Mouse (Mus musculus) gastrocnemius, postnatal 36 days (tissue): ENCODE measurements at regions not wholly inside any gene's neighbourhood (a gene's known extent, or its start where the extent isn't known, plus 50 kb on each side); places are given as distances from the start of the nearest gene placed in this dataset.

Experiments
- DNase-seq, 2 experiments: peaks; one replicate each; pipeline ENCODE4 v3.0.0; 2022
- intact Hi-C: fragments of 180-260 bp; cut with DNase I; formaldehyde crosslinking; loops from one replicate; pipeline ENCODE4 v1.15.1; 2025

- no peak for DNase-seq
- intact Hi-C loops, result no loop called here
These were observed 403.1 kb upstream of the Nr2f2 start for GRCm38 (mm10) chr7:70769655-70770054.

GRCm38 (mm10) chr7:70767697-70768096, 401.2 kb upstream of the Nr2f2 start:
- DNase-seq, result no peak
- intact Hi-C loops, result no loop called here

GRCm38 (mm10) chr7:70756676-70757075, 390.1 kb upstream of the Nr2f2 start:
- DNase-seq, result no peak
- intact Hi-C loops, result no loop called here

- intact Hi-C loops, result no loop called here
- DNase-seq, result no peak
These were observed 388.3 kb upstream of the Nr2f2 start for GRCm38 (mm10) chr7:70754826-70755225.

- no peak for DNase-seq
- intact Hi-C loops, result no loop called here
These were observed 386.3 kb upstream of the Nr2f2 start for GRCm38 (mm10) chr7:70752802-70753218.

- DNase-seq, result no peak
- intact Hi-C loops, result no loop called here
These were observed 382.3 kb upstream of the Nr2f2 start for GRCm38 (mm10) chr7:70748884-70749283.

GRCm38 (mm10) chr7:70748345-70748744, 381.8 kb upstream of the Nr2f2 start:
- intact Hi-C loops, result no loop called here
- no peak for DNase-seq

GRCm38 (mm10) chr7:70744296-70744695, 377.8 kb upstream of the Nr2f2 start:
- DNase-seq, result no peak
- intact Hi-C loops, result no loop called here

GRCm38 (mm10) chr7:70735591-70735990, 369.1 kb upstream of the Nr2f2 start:
- intact Hi-C loops, result no loop called here
- DNase-seq, result no peak

- intact Hi-C loops, result no loop called here
- no peak for DNase-seq
These were observed 367.0 kb upstream of the Nr2f2 start for GRCm38 (mm10) chr7:70733501-70733900.

GRCm38 (mm10) chr7:70729896-70730295, 363.4 kb upstream of the Nr2f2 start:
- DNase-seq, result no peak
- intact Hi-C loops, result no loop called here

- DNase-seq, result no peak
- intact Hi-C loops, result no loop called here
These were observed 351.7 kb upstream of the Nr2f2 start for GRCm38 (mm10) chr7:70718149-70718765.

GRCm38 (mm10) chr7:70717608-70718007, 351.1 kb upstream of the Nr2f2 start:
- intact Hi-C loops, result no loop called here
- no peak for DNase-seq

- intact Hi-C loops, result no loop called here
- no peak for DNase-seq
These were observed 350.4 kb upstream of the Nr2f2 start for GRCm38 (mm10) chr7:70716811-70717458.

GRCm38 (mm10) chr7:70712141-70712540, 345.6 kb upstream of the Nr2f2 start:
- intact Hi-C loops, result no loop called here

GRCm38 (mm10) chr7:70706281-70706680, 339.7 kb upstream of the Nr2f2 start:
- intact Hi-C loops, result no loop called here
- no peak for DNase-seq

More at GRCm38 (mm10) chr7:70712141-70712540, 345.6 kb upstream of the Nr2f2 start:
- no peak for DNase-seq

GRCm38 (mm10) chr7:70703784-70704183, 337.2 kb upstream of the Nr2f2 start:
- no peak for DNase-seq
- intact Hi-C loops, result no loop called here

GRCm38 (mm10) chr7:70700461-70700860, 333.9 kb upstream of the Nr2f2 start:
- intact Hi-C loops, result no loop called here
- no peak for DNase-seq

- no peak for DNase-seq
- intact Hi-C loops, result no loop called here
These were observed 332.9 kb upstream of the Nr2f2 start for GRCm38 (mm10) chr7:70699391-70699790.

GRCm38 (mm10) chr7:70698986-70699385, 332.5 kb upstream of the Nr2f2 start:
- intact Hi-C loops, result no loop called here
- no peak for DNase-seq

GRCm38 (mm10) chr7:70692160-70692559, 325.6 kb upstream of the Nr2f2 start:
- DNase-seq, result no peak
- intact Hi-C loops, result no loop called here

- intact Hi-C loops, result no loop called here
- no peak for DNase-seq
These were observed 324.3 kb upstream of the Nr2f2 start for GRCm38 (mm10) chr7:70690845-70691244.
